Mouse (Mus musculus) liver, embryonic 14.5 days (tissue): ENCODE data around the gene Grhl3. TPM values are rescaled to one million over a fixed set of nuclear protein-coding genes. Genes with fewer than 3 reads are reported as not detected.

Experiments used
- ATAC-seq: fragments of 200-750 bp; cut with Nextera tagmentation; 2 replicates; pipeline ENCODE4 v1.8.0; 2017; ENCODE audit warnings: moderate number of reproducible peaks, mild to moderate bottlenecking, moderate library complexity; ENCODE audit not compliant: insufficient read depth
- DNase-seq, 3 experiments: peaks; one replicate each; pipeline ENCODE4 v3.0.0-alpha.2; 2012 to 2013; ENCODE audit warnings: low read depth in 3 of 3, low spot score in 3 of 3
- H3K27ac ChIP-seq: fragments of 300-500 bp; sonication (generic); 2 replicates; pipeline ENCODE4 v1.5.1; 2014; ENCODE audit warnings: moderate library complexity, mild to moderate bottlenecking, control low read depth, inconsistent platforms
- H3K27me3 ChIP-seq: fragments of 300-500 bp; sonication (generic); 2 replicates; pipeline ENCODE4 v1.6.1; 2014; ENCODE audit warnings: mild to moderate bottlenecking, low read length, moderate library complexity; ENCODE audit not compliant: control insufficient read depth, insufficient read depth
- H3K36me3 ChIP-seq: fragments of 300-500 bp; sonication (generic); replicated peaks from 2 replicates; pipeline ENCODE4 v1.6.1; 2014; ENCODE audit warnings: low read depth; ENCODE audit not compliant: control insufficient read depth, insufficient read depth
- H3K4me1 ChIP-seq, 2 experiments: fragments of 200-500 bp in 1 of 2; fragments of 300-500 bp in 1 of 2; sonication (generic) in 1 of 2; replicated peaks; 2 replicates each; pipeline ENCODE4 v1.6.1; 2012 to 2014; ENCODE audit warnings: antibody characterized with exemption in 1 of 2, inconsistent platforms in 1 of 2, low read length in 1 of 2; ENCODE audit not compliant: control insufficient read depth in 2 of 2, insufficient read depth in 2 of 2
- H3K4me2 ChIP-seq: fragments of 300-500 bp; sonication (generic); 2 replicates; pipeline ENCODE4 v1.6.1; 2014; ENCODE audit warnings: low read depth, mild to moderate bottlenecking, control low read depth, moderate library complexity
- H3K4me3 ChIP-seq, 2 experiments: fragments of 200-500 bp in 1 of 2; fragments of 300-500 bp in 1 of 2; sonication (generic) in 1 of 2; 2 replicates each; pipeline ENCODE4 v1.5.1; 2012 to 2014; ENCODE audit warnings: low read depth in 2 of 2, low read length in 2 of 2, mild to moderate bottlenecking in 2 of 2, control low read depth in 1 of 2, inconsistent platforms in 1 of 2, moderate library complexity in 1 of 2; ENCODE audit not compliant: insufficient read depth in 1 of 2
- H3K9ac ChIP-seq: fragments of 300-500 bp; sonication (generic); replicated peaks from 2 replicates; pipeline ENCODE4 v1.6.1; 2014; ENCODE audit warnings: mild to moderate bottlenecking, control low read depth, moderate library complexity
- H3K9me3 ChIP-seq: fragments of 300-500 bp; sonication (generic); 2 replicates; pipeline ENCODE4 v1.6.1; 2016; ENCODE audit warnings: low read length, mixed read lengths; ENCODE audit not compliant: control insufficient read depth
- CTCF ChIP-seq: IDR thresholded peaks from 2 replicates; pipeline ENCODE4 v1.5.1; 2016; ENCODE audit warnings: antibody characterized with exemption, low read depth, control low read depth
- EP300 ChIP-seq: IDR thresholded peaks from 2 replicates; pipeline ENCODE4 v1.6.1; 2016; ENCODE audit warnings: antibody characterized with exemption, low read depth
- WGBS: fragments of 180-500 bp; shearing (Covaris S2); extraction: QIAGEN DNeasy Blood & Tissue Kit; methylation state at CpG from one replicate; pipeline ENCODE4 v1.1.7; 2014; ENCODE audit not compliant: insufficient replicate concordance; 5-methylcytosine and 5-hydroxymethylcytosine counted together
- polyA plus RNA-seq, 2 experiments: library from polyadenylated mRNA; depleted of rRNA in 1 of 2; stranded (reverse) in 1 of 2; unstranded in 1 of 2; fragments of >200 nt; fragmentation: Nextera tagmentation in 1 of 2; extraction: Ambion mirVana in 1 of 2; gene quantifications; 2 replicates each; pipeline versions ENCODE4 v1.2.1 to v1.2.3; 2012 to 2014

Gene Grhl3
- polyA plus RNA-seq, 2 experiments, result 0.11 to 0.13 TPM

DNA sequence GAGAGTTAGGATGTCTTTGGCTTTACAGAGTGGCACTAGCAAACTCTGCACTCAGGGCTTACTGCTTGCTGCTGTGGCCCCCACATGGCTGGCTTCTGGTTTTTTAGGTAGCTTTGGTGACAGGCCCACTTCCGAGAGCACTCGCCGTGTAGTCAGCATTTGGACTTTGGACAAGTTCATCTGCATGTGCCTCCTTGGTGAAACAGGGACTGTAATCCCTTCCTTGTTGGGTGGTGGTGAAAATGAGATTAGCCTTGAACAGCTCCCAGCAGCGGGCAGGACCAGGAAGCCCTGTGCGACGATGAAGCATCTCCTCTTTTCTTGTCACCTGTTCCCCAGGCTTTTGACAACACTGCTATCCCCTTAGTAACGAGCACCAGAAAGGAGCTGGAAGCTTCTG is 59.6 kb downstream of the Grhl3 start:
- Histone ChIP-seq H3K27ac (no peak overlapping the region), H3K27me3 (no peaks in the 10 kb centered on the region), H3K4me2 (no peak overlapping the region), H3K9me3 (no peaks in the 10 kb centered on the region), H3K36me3 (no peaks in the 10 kb centered on the region), H3K9ac (no peak overlapping the region), H3K4me1 (0 out of 4 replicates have a peak, but pooled peaks cover 0 to 5% of the 10 kb centered on the region in 2 experiments), H3K4me3 (no peak overlapping the region)
- TF ChIP-seq CTCF (no peak), EP300 (no peak)
- no peak for DNase-seq
- no peak for ATAC-seq
- 68% methylated on average over 7 of the region's 7 CpGs for WGBS

DNA sequence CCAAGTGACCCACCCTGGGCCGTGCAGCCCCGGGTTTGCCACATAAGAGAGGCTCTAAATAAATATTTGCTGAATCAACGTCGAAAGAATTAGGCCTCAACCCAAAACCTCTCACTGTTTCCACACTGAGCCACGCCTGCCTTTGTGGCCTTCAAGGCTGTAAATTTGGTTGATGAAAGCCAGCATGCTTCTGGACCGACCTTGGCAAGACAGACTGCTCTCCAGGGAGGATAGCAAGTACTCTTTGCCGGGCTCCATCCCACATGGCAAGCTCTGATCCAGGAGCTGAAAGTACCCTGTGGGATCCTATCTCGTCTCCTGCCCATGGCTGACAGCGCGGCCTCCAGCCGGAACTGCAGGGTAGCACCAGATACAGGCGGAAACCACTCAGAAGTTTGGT is 63.9 kb downstream of the Grhl3 start:
- Histone ChIP-seq H3K9me3 (no peaks in the 10 kb centered on the region), H3K9ac (no peak overlapping the region), H3K27me3 (no peaks in the 10 kb centered on the region), H3K4me1 (peaks cover 0 to 2% of the 10 kb centered on the region in 2 experiments; a peak in 2 of 4 replicates), H3K36me3 (no peaks in the 10 kb centered on the region), H3K27ac (no peak overlapping the region), H3K4me3 (no peak overlapping the region), H3K4me2 (no peak overlapping the region)
- ATAC-seq, result no peak
- DNase-seq, result no peak
- WGBS, result 62% methylated on average over 12 of the region's 12 CpGs
- no peak for TF ChIP-seq CTCF
- TF ChIP-seq EP300, result no peak

DNA sequence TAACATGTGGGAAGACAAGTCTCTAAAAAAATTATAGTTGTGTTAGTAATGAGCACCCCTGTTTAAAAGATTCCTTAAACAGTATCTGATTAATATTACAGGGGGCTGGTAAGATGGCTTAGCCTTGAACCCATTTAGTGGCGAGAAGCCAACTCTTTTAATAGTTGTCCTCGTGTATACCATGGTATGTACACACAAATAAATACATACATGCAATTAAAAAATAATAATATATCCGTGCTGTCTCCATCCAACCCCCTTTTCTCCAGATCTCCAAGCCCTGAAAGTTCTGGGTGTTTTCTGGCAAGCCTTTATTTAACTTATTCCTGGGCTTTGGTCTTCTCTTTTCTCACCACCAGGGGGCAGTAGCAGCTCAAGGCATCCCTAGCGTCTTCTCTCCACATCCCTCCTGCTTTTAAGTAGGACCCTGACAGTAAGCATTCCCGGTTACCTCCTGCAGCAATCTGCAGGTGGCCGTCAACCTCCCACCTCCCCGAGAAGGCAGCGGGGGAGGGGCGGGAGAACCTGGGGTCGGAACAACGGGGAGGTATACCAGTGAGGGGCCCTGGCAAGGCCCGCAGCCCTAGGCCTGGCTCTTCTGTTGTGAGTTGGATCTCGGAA is 64.9 kb downstream of the Grhl3 start:
- H3K4me1 ChIP-seq, result peaks cover 0 to 2% of the 10 kb centered on the region in 2 experiments; a peak in 2 of 4 replicates
- H3K4me3 ChIP-seq, result no peak overlapping the region
- no peaks in the 10 kb centered on the region for H3K36me3 ChIP-seq
- peak overlapping the region; percentile 44; the same call in 1 of the 2 replicates for H3K4me2 ChIP-seq
- peak; percentile 91 for TF ChIP-seq CTCF
- no peak for TF ChIP-seq EP300
- no peaks in the 10 kb centered on the region for H3K9me3 ChIP-seq
- 20% methylated on average over 13 of the region's 13 CpGs for WGBS
- H3K9ac ChIP-seq, result no peak overlapping the region
- DNase-seq, result peak; percentile 64
- H3K27me3 ChIP-seq, result no peaks in the 10 kb centered on the region
- H3K27ac ChIP-seq, result peak overlapping the region; percentile 21; the same call in 1 of the 2 replicates
- no peak for ATAC-seq

DNA sequence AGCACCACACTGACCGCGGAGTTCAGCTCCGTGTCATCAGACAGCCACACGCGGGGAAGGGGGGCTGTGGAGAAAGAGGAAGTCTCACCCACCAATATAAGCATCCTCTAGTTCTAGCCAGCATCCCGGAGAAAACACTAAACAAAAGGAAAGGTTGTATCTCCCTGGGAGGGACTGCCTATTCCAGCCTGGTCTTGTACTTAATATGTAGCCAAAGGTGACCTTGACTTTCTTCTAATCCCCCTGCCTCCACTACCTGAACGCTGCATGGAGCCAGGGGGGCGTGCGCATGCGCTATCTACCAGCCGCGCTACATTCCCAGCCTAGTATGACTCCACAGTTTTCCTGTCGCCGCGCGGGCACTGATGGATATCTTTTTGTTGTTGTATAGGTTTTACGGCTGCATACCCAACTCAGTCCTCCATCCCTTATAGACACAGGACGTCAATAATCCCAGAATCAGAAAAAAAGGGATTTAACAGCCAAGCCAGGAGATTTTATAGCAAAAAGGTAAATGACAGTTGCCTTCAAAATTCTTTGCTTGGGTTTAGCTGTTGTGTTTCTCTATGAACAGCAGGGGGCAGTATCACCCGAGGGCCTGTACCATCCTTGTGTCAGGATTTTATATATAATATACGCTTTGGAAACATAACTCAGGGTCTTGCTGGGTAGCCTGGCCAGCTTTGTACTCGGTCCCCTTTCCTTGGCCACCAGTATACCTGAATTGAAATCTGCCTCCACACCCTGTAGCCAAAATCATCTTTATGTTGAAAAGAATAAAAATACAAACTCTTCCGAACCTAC is 65.7 kb downstream of the Grhl3 start:
- ATAC-seq, result peak; percentile 80
- 7% methylated on average over 22 of the region's 22 CpGs for WGBS
- H3K9ac ChIP-seq, result peak overlapping the region; percentile 48

DNA sequence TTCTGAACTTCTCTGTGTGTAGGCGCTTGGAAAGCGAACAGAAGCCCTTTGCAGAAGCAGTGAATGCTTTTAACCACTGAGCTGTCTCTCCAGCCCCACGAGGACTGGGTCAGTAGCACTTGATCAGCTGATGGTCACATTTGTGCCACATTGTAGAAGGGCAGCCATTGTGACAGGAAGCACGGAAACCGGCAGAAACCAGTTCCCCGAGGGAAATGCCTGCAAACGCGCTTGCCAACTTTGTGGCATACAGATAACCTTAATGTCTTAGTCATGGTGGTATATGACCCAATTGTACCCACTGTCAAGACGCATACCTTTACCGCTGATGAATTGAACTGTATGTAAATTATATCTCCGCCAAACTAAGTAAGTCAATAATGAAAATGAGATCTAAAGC is 67.6 kb downstream of the Grhl3 start:
- Histone ChIP-seq H3K4me2 (no peak overlapping the region), H3K4me3 (no peak overlapping the region), H3K27ac (no peak overlapping the region), H3K36me3 (no peaks in the 10 kb centered on the region), H3K4me1 (peaks cover 0 to 2% of the 10 kb centered on the region in 2 experiments; a peak in 2 of 4 replicates), H3K27me3 (no peaks in the 10 kb centered on the region), H3K9ac (no peak overlapping the region), H3K9me3 (no peaks in the 10 kb centered on the region)
- TF ChIP-seq CTCF (no peak), EP300 (no peak)
- no peak for DNase-seq
- 44% methylated on average over 11 of the region's 11 CpGs for WGBS
- no peak for ATAC-seq

More for the DNA sequence above, 65.7 kb downstream of the Grhl3 start:
- peak; percentile 56 to 65 (median 58) for DNase-seq
- Histone ChIP-seq H3K27ac (peak overlapping the region; percentile 21; the same call in 1 of the 2 replicates), H3K4me3 (peak overlapping the region; percentile 10 to 38), H3K9me3 (no peaks in the 10 kb centered on the region), H3K27me3 (no peaks in the 10 kb centered on the region), H3K4me2 (peak overlapping the region; percentile 44), H3K36me3 (no peaks in the 10 kb centered on the region), H3K4me1 (peaks cover 0 to 2% of the 10 kb centered on the region in 2 experiments; a peak in 2 of 4 replicates)
- TF ChIP-seq EP300 (no peak), CTCF (peak; percentile 77)
